Mouse (Mus musculus) heart, postnatal 25 days (tissue): Measurements from ENCODE around the gene Ddx18. TPM values are rescaled to one million over a fixed set of nuclear protein-coding genes. Genes with fewer than 3 reads are reported as not detected.

Source experiments
- DNase-seq: peaks from one replicate; pipeline ENCODE4 v3.0.0; 2022; ENCODE audit warnings: low spot score
- intact Hi-C: fragments of 180-260 bp; cut with DNase I; formaldehyde crosslinking; loops from one replicate; pipeline ENCODE4 v1.15.1; 2025
- total RNA-seq, 2 experiments: library from RNA; stranded (reverse); gene quantifications; 2 replicates each; pipeline ENCODE4 v1.2.3; 2021

Ddx18 gene
- 10 to 100 TPM; 14.6 to 16.2 TPM for total RNA-seq

DNA sequence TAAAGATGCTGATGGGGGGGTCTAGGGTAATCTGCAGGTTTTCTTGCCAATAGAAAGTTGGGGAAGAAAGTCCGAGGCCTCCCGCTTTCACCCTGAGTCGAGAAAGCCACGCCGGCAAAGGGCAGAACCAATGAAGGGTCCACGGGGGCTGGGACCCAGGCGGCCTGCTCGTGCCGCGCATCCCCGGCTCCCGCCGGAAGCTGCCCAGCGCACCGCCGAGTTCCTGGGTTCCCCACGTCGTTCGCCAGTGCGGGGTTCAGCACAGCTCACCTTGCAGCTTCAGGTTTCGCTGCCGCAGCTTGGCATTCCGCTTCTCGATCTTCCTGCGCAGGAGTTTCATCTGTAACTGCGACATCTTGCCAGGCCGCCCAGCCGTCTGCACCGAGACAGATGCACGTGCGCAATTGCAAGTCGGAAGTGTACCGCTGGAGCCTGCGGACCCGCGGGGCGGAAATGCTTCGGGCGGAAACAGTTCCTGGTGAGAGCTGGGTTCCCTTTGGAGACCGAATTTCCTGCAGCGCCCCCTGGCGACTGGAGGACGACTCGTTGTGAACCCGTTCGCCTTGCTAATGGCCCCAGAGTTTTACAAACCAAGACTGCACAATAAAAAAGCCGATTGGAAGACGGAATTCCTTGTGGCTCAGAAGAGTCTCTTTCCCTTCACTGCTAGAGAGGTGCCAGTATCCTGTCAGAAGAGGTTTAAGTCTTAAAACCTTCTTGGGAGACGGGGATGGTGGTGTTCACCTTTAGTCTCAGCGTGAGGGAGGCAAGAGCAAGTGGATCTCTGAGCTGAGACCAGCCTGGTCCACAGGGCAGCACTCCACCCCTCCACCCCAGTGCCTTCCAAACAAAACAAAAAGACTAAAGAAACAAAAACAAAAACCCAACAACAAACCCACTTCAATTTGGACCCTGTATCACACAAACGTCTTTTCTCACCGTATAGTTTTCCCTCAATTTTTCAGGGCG lies at the start of gene Ddx18:
TSS of gene Ddx18 (minus strand) at position 469 of the 969 bp plus-strand sequence.
- intact Hi-C loops = loop anchor here (5.0 to 10.0 kb wide), 2 partner anchors 126 to 243 kb away; no protein-coding TSS in a partner anchor
- peak; percentile 81 for DNase-seq

DNA sequence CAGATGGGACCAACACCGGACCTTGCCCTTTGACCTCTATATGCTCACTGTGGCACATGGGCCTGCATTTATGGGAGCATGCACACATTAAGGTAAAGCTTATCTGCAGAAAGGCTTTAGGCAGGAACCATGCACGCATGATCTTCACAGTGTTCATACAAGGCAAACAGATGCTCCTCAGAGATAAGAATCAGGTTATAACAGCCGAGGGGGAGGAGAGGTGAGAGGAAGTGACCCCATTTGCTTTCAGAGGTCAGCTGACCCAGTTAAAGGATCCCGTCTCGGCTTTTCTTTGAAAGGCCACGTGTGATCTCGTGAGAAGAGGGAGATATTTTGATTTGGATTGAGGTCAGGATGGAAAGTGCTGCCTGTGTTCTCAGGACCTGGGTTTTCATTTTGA lies 40.2 kb upstream of the Ddx18 start:
- intact Hi-C loops = no loop called here
- DNase-seq = no peak

DNA sequence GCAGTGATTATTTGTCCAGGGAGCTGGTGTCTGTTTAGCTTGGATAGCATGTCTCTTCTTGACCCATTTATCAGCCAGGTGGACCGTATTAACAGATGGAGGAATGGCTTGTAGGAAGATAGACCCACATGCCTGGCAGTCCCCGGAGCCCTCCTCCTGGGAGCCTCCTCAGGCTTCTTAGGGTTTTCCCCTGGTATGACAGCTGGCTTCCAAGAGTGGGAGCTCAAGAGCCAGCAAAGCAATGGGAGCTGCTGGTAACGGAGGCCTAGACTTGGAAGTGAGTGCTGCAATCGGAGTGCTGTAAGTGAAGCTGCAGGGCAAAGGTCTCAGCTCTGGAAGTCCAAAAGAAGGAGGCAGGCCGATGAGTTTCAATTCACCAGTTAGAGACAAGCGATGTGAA lies 37.3 kb upstream of the Ddx18 start:
- intact Hi-C loops = no loop called here
- DNase-seq = no peak

DNA sequence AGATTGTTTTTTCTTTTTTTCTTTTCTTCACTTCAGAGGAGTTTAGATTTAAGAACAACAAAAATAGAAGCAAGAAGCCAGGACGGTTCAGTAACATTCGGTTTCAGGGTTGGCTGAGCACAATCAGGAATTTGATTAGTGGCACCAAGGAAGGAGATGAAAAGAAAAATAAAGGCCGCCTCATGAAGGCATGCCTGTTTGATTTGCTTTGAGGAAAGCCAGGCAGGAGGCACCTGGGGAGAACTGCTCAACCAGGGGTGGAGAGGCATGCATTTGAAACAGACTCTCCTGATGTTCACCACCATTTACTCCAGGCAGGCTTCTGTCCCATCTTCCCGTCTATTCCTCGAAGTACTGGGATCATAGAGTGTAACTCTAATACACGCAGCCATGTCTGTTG lies 34.1 kb upstream of the Ddx18 start:
- intact Hi-C loops = no loop called here
- DNase-seq = no peak

DNA sequence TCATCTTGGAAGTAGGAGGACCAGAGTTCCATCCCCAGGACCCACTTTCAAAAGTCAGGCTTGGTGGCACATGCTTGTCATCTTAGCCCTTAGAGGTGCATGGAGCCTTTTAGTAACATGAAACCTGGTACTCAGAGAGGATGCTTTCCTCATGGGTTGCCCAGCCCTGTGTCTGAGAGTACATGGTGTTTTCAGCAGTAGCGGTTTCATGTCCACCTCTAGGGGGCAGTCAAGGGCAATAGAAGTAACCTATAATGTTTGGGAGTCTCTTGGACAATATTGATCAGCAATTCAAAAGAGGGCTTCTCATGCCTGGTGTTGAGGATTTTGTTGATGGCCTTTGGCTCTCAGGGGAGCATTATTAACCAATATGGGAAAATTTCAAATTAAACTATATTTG lies 33.3 kb upstream of the Ddx18 start:
- DNase-seq = no peak

DNA sequence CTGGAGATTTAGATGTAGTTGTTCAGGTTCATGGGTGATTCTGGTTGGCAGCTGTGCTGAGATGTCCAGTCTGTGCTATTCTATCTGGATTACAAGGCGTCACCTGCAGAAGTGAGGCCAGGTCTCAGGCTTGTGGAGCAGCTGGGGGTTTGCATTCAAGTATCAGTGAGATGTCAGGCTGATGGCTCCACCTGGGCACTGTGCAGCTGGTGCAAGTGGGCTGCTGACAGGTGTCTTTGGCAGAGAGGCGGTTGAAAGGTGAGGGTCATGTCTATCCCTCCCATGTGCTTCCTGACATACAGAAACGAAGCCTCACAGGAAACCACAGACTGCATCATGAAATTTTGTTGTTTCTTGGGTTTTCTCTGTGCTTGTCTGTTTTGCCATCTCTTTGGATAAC lies 30.6 kb upstream of the Ddx18 start:
- no peak for DNase-seq
- intact Hi-C loops = no loop called here

More for the DNA sequence above, 33.3 kb upstream of the Ddx18 start:
- intact Hi-C loops = no loop called here

DNA sequence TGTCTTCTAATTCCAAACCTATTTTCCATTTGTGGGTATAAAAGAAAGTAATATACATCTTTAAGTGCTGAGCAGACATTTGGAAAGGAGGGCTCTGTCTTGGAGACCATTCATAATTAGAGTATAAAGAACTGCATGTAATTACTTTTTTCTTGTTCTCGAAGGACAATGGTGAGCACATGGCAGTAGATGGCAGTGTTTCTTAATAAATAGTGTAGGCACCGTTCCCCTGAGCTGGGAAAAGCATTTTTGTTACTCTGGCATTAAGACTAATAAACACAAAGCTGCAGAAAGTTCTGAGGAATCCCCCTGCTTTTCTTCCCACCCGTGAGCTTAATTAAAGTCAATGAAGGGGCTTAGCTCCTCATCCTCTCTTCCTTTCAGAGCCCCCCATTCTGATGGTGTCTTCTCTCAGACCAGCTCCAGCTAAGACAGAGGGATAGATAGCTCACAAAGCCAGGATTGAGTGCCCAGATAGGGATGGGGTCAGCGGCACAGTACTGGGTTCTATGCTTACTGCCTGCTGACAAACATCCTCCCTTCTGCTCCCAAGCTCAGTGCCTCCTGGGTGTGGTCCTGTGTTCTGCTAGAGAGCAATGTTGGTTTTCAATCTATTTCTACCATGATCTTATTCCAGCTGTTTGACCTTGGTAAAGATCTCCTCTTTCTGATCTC lies 29.3 kb upstream of the Ddx18 start:
- no peak for DNase-seq
- intact Hi-C loops = no loop called here

DNA sequence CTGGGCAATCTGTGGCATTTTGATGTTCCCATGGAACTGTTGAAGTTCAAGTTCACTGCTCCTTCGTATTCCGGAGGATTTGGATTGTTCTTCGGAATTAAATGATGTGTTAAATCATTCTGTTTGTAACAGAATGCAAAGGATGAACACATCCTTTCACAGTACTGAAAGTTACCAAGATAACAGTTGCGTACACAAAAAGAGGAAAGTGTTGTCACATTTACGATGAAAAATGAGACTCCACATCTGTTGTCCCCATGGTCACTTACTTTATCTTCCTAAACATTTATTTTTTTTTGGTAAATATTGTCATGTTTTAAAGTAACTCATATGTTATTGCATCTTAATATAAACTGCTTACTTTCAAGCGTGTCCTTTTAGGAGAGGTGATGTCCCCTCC lies 17.0 kb upstream of the Ddx18 start:
- DNase-seq = no peak
- intact Hi-C loops = no loop called here

DNA sequence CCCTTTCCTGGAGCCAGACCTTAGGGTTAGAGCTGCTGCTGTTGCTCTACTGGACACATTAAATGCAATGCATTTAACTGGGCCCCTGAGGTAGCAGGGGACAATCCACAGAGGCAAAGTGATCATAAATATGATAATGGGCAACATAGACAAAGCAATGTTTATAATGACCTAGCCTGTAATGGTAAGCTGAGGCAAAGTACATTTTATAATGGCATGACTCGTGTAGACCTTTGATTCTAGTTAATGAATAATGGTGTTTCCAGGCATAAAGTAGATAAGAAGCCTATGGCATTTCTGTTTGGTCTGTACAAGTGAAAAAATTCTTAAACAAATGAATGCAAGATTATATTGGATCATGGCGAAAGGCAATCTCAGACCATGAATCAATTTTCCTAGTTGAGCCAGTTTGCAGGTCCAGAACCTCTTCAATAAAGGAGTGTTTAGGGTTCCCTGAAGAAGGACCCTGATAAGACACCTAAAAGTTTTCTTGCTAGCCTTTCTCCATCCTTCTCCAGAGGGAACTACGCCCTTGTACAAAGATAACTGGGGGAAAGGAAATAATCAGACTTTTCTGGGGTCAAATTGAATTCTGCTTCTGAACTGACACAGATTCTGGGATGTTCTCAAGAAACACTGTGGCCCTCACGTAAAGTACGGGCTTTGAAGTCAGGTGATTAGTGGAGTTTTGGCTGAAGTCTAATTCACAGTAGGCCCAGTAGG lies 13.5 kb upstream of the Ddx18 start:
- intact Hi-C loops = no loop called here
- no peak for DNase-seq

DNA sequence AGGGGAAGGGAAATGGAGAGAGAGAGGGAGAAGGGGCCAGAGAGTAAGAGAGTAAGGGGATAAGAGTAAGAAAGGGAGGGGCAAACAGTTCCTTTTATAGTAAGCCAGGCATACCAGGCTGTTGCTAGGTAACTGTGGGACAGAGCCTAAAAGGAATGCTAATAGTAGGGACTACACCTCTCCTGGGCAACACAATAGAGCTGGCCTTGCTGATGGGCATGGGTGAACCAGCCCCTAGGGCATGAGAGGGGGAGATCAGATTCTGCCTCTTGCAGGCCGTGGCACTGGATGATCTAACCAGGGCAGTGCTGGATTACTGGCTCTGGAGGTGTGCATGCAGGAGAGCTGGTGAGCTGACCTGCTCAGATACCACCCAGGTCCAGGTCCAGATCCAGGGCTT lies 9.7 kb upstream of the Ddx18 start:
- DNase-seq = no peak
- intact Hi-C loops = no loop called here

DNA sequence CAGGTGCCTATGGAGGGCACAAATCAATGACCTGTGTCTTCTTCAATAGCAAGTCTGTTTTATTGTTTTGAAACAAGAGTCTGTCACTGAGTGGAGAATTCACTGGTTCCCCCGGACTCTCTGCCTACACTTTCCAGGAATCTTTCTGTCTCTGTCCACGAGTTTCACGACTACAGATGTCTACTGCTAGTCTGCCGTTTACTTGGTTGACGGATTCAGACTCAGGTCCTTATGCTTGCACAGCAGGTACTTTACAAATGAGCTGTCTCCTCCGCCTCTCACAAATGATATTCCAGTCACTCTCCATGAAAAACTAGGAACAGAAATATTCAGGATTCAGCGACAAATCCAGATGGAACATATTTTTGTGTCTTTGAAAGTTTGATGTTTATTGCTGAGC lies 2.7 kb upstream of the Ddx18 start:
- no peak for DNase-seq
- intact Hi-C loops = no loop called here

DNA sequence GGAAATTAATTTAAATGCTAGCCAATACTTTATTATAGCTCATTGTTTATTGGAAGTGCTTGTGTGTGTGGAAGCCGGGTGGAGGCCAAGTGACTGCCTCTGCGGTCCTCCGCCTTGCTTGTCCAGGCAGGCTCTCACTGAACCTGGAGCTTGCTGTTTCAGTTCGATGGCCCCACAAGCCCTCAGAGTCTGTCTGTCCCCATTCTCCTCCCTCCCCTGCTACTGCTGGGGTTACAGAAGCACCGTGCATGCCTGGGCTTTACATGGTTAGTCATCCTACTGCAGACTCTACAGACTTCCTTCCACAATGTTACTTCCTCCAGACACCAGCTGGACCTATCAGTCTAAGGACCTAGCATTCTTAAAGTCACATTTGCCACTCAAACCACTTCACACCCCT lies 9.9 kb downstream of the Ddx18 start:
- no peak for DNase-seq
- intact Hi-C loops = no loop called here

DNA sequence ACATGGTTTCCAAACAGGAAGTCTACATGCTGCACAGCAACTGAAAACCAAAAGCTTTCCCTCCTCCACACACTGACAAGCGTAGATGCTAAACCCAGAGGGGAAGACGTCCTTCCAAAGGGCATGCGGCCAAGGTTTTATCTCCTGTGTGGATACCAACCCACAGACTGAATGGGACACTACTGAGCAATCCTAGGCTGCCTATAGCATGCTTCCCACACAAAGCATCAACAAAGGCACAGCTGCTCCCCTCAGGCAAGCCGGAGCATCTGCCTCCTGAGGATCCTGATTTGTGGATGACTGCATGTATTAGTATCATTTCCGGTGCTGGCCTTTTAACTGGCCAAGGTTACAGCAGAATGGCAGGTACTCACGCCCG lies 16.3 kb downstream of the Ddx18 start:
- intact Hi-C loops = no loop called here
- no peak for DNase-seq

DNA sequence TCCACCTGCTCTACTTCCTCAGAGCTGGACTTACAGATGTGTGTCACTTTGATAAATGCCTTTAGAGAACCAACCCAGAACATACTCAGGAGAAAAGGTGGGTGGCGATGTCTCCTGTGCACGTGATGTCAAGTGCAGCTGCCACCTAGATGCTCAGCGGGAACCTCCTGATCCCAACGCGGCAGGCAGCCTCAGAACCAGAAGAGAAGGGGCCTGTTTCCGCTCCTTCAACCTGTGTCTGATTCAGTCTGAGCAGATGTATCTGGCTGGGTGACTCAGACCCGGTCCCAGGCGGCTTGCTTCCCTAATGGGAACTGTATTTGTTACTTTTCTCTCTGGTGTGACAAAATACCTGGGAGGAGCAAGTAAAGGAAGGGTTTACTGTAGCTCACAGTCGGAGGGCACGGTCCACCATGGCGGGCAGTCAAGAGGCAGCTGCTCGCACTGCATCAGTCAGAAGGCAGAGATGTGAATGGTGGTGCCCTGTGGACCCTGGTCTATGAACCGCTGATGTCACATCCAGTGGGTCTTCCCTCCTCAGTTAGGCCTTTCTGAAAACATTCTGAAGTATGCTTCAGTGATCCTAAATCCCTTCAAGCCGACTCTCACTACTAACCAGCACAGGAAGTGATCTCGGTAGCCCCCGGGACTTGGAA lies 16.9 kb downstream of the Ddx18 start:
- no peak for DNase-seq
- intact Hi-C loops = no loop called here

DNA sequence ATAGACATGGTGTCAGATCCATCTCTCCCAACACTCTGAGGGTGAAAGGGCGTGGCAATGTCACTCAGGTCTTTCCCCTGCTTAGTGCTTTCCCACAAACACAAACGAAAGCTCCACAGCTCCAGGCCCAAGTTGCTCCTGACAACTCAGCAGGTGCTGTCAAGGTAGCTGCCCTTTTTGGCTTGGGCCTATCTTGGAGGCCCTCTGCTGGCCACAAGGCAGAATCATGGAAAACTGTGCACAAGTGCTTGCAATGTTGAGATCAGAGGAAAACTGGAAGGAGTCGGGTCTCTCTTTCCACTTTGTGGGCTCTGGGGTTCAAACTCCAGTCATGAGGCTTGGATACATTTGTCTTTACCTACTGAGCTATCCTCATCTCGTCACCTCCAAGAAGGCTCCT lies 18.3 kb downstream of the Ddx18 start:
- intact Hi-C loops = no loop called here

DNA sequence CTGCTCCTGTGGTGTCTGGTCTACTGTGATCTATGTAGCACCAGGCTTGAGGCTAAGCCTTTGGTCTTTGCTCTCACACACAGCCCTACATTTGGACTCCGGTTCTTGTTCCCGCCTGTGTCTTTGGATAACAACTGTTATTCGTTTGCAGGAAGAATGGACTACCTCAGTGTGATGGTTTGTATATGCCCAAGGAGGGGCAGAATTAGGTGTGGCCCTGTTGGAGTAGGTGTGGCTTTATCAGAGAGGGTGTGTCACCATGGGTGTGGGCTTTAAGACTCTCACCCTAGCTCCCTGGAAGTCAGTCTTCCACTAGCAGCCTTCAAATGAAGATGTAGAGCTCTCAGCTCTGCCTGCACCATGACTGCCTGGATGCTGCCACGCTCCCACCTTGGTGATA lies 19.1 kb downstream of the Ddx18 start:
- intact Hi-C loops = no loop called here
- no peak for DNase-seq

More for the DNA sequence above, 18.3 kb downstream of the Ddx18 start:
- no peak for DNase-seq

DNA sequence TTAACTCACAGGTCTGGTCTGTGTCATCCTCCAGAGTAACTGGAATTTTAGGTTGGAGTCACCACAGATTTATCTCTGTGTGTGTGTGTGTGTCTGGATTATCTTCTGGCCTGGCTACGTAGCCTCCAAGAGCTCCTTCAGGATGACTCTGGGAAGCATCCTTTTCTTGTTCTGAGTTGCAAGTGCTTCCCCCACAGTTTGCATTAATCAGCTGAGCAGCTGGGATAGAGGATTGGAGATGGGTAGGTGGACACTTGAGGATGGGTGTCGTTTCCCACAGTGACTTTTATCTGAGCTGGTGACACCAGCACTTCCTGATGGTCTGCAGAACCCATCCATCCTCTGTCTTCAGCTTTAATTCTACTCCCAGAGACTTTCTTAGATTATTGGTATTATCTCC lies 20.9 kb downstream of the Ddx18 start:
- no peak for DNase-seq
- intact Hi-C loops = no loop called here

DNA sequence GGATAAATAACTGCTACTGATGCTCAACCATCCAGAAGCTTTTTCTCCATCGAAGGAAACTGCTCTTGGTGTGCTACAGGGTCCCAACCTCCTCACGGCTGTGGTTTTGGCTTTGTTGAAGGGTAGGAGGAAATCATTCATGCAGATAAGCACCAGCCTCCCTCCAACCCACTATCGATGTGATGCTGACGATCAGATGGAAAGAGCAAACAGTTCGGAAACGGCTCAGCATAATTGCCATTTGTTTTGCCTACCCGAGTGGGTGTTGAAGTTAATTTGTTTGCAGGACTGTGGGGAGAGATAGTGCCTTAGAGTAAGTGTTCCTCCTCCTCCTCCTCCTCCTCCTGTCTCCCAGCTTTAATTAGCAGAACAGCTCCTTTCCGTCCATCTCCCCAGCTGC lies 27.4 kb downstream of the Ddx18 start:
- no peak for DNase-seq
- intact Hi-C loops = no loop called here

DNA sequence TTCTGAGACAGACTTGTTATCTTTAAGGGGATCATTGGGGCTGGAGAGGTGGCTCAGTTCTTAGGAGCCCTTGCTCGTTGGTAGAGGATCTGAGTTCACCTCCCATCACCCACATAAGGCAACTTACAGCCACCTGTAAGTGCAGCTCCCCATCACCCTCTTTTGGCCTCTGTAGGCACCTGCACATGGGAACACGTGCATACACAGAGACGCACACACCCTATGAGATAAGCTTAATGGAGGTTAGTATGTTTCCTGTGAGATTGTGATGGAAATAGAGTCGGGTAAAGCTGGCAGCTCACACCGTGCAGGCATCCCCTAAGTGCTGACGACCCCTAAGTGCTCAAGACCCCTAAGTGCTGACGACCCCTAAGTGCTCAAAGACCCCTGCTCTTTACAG lies 36.4 kb downstream of the Ddx18 start:
- intact Hi-C loops = no loop called here
- DNase-seq = no peak

DNA sequence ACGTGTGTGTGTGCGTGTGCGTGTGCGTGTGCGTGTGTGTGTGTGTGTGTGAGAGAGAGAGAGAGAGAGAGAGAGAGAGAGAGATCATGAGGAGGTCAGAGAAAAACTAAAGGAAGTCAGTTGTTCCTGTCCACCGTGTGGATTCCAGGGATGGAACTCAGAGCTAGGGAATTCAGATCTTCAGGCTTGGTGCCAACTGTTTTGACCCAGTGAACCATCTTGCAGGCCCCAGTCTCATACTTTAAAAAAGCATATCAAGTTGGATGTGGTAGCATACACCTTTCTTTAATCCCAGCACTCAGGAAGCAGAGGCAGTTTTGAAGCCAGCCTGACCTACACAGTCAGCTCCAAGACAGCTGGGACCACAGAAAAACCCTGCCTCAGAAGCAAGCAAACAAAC lies 38.5 kb downstream of the Ddx18 start:
- no peak for DNase-seq
- intact Hi-C loops = no loop called here
